Mouse (Mus musculus) right cerebral cortex, adult 18-20 months (tissue): Measurements from ENCODE around the gene Ggta1.
A peak's percentile ranks its signal among the peaks of the same experiment; 100 is the strongest.

Source experiments
- DNase-seq: peaks from one replicate; pipeline ENCODE4 v3.0.0; 2022; ENCODE audit warnings: mixed read lengths

Ggta1 gene

GRCm38 (mm10) chr2:35490458-35491111 lies 27.6 kb upstream of the Ggta1 start:
- DNase-seq, result no peak

GRCm38 (mm10) chr2:35487700-35488099 lies 24.7 kb upstream of the Ggta1 start:
- no peak for DNase-seq

DNA sequence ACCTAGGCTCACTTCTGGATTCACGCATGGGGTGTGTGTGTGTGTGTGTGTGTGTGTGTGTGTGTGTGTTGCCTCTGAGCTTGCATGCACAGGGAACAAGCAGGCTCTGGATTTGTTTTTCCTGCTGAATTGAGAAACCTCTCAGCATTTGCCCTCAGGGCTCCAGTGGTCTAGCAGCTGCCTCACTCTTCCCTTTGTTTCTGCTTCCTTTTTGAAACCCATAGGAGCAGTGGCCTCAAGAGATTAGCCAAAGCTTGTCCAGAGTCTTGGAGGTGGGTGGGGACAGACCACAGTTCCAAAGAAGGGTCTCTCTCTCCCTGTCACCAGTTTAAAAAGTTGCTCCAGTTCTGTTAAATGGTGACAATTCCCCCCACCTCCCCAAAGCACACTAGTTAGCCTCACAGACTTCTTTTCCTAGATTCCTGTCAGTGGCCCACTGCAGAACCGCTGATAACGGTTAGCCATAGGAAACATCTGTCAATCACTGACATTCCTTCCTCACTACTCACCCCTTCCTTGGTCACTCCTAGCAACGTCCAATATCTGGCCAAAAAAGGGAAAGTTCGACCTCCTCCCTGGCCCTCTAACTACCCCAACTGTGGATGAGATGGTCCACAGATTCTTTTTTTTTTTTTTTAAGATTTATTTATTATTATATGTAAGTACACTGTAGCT lies 24.1 kb upstream of the Ggta1 start:
- DNase-seq, result no peak

DNA sequence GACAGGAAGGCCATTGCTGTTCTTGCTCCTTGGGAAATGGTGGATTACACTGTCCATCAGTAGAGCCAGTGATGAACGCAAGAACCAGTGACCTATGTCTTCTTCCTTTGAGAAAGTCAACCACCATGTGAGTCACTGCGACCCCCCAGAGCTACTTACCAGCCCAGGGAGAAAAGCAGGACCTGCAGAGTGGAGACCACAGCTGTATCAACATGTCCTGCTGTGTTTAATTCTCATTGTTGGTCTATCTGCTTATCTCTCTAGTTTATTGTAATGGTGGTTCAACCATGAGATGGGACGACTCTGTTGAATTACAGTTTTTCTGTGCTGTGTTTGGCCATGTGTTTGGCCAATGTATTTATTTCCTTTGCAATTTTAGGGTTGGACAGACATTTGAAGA lies 21.1 kb upstream of the Ggta1 start:
- no peak for DNase-seq

- no peak for DNase-seq
Measured at GRCm38 (mm10) chr2:35483402-35483801, 20.4 kb upstream of the Ggta1 start.

DNA sequence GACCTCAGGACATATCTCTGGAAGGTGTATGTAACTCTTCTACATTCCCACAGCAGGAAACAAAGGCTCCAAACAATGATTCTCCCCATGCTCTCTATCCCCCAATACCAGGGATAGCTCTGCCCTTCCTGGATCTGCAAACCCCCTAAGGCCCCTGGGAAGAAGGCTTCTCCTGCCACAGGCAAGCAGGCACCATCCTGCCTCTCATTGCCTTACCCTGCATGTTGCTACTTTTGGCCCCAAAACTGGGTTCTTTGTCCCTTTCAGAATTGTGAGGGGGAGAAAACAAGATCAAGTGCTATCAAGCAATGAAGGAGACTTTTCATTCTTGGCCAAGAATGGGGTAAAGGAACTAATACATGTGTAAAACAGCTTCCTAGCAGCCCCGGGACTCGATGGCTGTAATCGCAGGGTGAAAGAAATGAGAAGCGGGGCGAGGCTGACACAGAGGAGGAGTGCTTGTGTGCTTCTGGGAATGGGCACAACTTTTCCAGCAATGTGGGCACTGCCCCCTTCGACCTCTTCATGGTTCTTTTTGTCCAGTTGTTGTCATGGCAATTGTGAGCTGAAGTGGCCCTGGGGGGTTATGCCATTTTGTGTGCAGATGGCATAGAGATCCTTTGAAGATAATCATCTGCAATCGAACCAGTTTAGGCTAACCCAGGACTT lies 18.4 kb upstream of the Ggta1 start:
- DNase-seq, result no peak

DNA sequence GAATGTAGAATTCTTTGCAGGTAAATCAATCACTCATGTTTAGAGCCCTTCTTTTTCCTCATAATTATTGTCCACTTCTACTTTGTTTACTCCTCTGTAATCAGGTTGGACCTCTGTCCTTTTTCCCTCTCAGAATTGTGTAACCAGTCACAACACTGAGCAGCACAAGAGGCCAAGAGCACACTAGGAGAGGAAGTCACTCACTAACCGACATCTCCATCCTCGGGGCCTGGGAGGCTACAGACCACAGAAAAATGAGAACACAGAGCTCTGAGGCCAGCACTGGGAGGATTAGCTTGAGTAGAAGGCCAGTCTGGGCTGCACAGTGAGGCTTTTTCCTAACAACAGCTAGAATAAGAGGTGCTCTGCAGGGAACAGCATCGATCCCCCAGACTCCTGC lies 17.0 kb upstream of the Ggta1 start:
- DNase-seq, result no peak

GRCm38 (mm10) chr2:35478812-35479122 lies 15.7 kb upstream of the Ggta1 start:
- DNase-seq, result no peak

GRCm38 (mm10) chr2:35477999-35478811 lies 15.2 kb upstream of the Ggta1 start:
- no peak for DNase-seq

GRCm38 (mm10) chr2:35477321-35477720 lies 14.3 kb upstream of the Ggta1 start:
- no peak for DNase-seq

DNA sequence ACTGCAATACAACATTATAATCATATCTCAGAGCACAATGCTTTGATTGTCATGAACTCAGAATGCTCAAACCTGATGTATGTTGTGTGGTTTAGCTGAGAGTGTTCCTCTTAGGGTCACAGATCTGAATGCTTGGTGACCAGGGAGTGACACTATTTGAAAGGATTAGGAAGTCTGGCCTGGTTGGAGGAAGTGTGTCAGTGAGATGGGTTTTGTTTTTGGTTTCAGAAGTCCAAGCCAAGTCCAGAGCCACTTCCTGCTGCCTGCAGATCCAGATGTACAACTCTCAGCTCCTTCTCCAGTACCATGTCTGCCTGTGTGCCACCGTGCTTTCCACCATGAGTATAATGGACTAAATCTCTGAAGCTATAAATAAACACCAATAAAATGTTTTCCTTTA lies 11.9 kb upstream of the Ggta1 start:
- DNase-seq, result no peak

- no peak for DNase-seq
Measured at GRCm38 (mm10) chr2:35469266-35469665, 6.2 kb upstream of the Ggta1 start.

GRCm38 (mm10) chr2:35468276-35468675 lies 5.2 kb upstream of the Ggta1 start:
- no peak for DNase-seq

- no peak for DNase-seq
Measured at GRCm38 (mm10) chr2:35467855-35468254, 4.8 kb upstream of the Ggta1 start.

- no peak for DNase-seq
Measured at GRCm38 (mm10) chr2:35465677-35466076, 2.6 kb upstream of the Ggta1 start.

DNA sequence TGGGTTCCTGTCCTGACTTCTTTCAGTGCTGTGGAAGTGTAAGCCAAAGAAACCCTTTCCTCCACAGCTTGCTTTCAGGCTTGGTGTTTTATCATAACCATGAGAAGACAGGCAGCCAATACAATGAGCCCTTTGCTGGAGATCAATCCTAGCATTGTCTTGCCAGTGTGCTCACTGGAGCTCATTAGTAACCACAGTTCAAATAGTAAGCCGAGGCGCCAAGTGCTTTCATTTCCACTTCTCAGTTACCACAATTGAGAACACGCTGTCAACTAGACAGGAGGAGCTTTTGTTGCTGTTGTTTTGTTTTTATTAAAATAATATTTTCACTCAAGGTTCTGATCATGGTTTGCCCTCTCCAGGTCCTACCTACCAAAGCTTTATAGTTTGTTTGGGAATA lies 1.5 kb upstream of the Ggta1 start:
- DNase-seq, result no peak

DNA sequence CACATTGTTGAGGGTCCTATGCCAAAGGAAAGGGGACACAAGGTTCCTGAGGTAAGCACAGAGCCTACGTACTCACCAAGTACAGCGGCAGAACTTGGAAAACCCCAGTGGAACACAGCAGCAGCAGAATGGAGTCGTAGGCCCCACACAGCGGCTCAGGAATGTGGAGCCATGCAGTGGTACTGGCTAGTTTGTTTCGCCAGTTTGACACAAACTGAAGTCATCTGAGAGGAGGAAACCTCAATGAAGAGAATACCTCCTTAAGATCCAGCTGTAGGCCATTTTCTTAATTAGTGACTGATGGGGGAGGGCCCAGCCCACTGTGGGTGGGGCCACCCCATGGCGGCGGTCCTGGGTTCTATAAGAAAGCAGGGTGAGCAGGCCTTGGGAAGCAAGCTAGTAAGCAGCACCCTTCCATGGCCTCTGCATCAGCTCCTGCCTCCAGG lies 1.1 kb upstream of the Ggta1 start:
- DNase-seq, result no peak

- DNase-seq, result peak; percentile 14
Measured at GRCm38 (mm10) chr2:35463372-35464088, 499 bp upstream of the Ggta1 start.

DNA sequence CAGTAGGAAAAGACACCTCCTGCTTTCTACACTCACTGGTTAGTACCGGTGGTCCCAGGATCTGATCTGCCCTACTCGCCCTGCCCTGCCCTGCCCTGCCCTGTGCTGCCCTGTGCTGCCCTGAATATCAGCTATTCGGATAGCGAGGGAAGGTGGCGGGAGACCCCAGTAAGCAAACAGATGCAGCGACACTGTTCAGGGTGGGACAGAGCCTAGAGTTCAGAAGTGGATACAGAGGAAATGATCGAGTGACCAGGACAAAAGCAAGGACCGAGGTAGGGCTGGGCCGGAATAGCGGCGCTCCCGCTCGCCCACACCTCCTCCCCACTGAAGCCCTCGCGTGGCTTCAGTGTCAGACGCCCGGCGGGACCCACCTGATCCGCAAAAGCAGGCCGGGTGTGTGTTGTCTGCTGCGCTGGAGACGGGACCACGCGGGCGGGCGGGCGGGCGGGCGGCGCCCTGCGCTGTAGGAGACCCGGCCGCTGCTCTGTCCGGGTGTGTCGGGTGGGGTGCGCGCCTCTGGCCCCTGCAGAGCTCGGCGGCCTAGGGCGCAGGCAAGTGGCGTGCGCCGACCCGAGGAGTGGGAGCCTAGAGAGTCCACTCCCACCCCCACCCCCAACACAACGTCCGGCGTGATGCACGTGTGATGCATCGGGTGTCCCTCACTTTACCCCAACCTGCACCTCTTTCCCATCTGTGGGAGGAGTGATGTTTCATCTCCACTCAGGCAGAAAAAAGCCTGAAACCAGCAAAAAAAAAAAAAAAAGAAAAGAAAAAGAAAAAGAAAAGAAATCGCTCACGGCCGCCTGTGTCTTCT lies 852 bp downstream of the Ggta1 start:
- no peak for DNase-seq

GRCm38 (mm10) chr2:35461131-35461947 lies 1.7 kb downstream of the Ggta1 start:
- no peak for DNase-seq

DNA sequence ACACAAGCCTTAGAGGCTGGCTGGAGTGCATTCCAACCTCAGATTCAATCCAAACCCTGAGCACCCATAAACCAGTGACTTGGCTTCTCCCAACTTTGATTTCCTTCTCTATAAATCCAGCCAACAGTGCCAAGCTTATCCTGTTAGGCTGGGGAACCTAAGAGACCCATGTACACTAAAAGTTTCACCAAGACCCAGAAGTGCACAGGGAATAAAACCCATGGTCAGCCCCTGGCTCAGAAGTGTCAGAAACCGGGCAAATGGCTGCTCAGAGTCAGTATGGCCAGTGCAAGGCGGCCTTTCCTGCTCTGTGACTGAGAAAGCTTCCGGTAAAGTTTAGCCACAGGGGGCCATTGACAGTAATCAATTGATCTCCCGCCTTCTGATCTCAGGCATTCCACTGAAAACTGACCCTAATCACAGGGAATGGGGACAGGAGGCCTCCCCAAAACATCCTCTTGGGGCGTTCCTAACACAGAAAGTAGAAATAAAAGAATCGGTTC lies 2.6 kb downstream of the Ggta1 start:
- DNase-seq, result no peak
